Mouse (Mus musculus): ENCODE measurements around the gene Ubtfl1. TPM values are rescaled to one million over a fixed set of nuclear protein-coding genes. Genes with fewer than 3 reads are reported as not detected.
"Not testable (repeated sequence)": the region's sequence is repeated elsewhere in the genome, so short reads cannot be mapped to it uniquely, and the experiment has no call there.

The Ubtfl1 gene
- not detected in 2 replicates for polyA plus RNA-seq (2015; fragmentation: Nextera tagmentation; extraction: Ambion mirVana)

DNA sequence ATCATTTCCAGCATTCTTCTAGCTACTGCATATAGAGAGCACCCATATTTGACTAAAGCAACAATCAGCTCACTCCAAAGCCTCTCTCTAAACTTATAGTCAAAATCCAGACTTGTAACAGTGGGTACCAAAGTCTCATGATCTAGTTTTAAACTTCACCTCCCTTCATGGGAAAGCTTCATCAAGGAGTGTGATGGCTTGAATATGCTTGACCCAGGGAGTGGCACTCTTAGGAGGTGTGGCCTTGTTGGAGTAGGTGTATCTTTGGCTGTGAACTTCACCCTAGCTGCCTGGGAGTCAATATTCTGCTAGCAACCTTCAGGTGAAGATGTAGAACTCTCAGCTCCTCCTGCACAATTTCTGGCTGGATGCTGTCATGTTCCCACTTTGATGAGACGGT, at the start of gene Ubtfl1:
Ubtfl1 (plus strand) TSS at position 301 of the 400 bp plus-strand sequence.
- Histone ChIP-seq H3K9ac (no peak within 1 kb of the TSS), H3K36me3 (no peaks in the 10 kb centered on the region), H3K27ac (no peak within 1 kb of the TSS), H3K9me3 (no peaks in the 10 kb centered on the region), H3K4me3 (replicated peaks) (no peak within 1 kb of the TSS), H3K27me3 (replicated peaks) (no peaks in the 10 kb centered on the region), H3K4me2 (no peak within 1 kb of the TSS), H3K4me1 (no peaks in the 10 kb centered on the region)
- WGBS: 77% methylated on average over 1 of the region's 1 CpGs
- no peak for ATAC-seq (ENCODE audit: insufficient read depth, low FRiP score, low read depth)

DNA sequence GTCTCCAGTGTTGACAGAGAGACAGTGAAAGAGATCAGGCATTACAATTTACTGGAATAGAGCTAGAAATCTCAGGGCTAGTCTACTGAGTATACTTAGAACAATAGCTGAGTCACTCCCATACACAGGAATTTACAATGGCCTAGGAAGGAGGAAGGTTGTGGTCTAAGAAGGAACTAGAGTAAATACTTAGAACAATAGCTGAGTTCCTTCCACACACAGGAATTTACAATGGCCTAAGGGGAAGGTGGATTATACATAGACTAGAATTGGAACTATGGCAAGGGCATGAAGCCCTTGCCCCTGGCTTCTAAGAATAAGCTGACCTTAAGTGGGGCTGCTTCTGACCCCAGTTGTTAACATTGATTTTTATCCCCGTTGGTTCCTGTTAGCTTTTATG, 31.2 kb upstream of the Ubtfl1 start:
- not testable (repeated sequence) for H3K9ac ChIP-seq; H3K4me1 ChIP-seq; H3K4me3 ChIP-seq (replicated peaks); ATAC-seq (ENCODE audit: insufficient read depth, low FRiP score, low read depth); H3K27me3 ChIP-seq (replicated peaks); H3K9me3 ChIP-seq; H3K27ac ChIP-seq; H3K36me3 ChIP-seq; H3K4me2 ChIP-seq
- 90% methylated on average over 1 of the region's 1 CpGs for WGBS

DNA sequence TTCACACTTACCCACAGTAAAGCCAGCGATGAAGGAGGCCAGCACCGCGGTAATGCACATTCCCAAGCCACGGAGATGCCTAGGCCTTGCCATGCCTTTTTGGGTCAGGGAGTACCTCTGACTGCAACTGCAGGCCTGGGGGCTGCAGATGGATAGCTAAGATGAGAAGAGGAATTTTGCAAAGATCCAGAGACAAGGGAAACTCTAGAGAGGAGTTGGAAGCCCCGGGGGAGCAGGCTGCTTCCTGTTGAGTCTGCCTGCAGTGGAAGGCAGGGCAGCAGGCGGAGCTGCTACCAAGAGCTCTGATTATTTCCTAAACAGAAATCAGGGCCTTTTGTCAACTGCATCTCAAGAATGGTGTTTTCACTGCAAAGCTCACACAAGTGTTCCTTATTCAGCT, 18.4 kb upstream of the Ubtfl1 start:
- no peaks in the 10 kb centered on the region for H3K4me1 ChIP-seq
- 28% methylated on average over 6 of the region's 6 CpGs for WGBS

DNA sequence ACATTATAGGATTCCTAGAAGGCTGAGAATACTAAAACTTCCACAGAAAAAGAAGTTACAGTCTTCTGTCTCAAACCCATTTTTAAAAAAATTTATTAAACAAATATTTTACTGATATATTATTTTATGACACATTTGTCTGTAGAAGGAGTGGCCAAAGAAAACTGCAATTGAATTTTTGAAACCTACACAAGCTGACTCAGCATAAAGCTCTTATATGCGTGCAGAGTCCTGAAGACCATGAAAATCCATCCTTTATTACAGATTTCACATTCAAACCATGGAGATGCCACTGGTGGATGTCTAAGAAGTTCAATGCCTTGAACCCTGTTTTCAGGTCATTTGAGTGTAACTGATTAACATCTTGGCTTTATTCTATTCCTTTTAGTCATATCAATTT, 4.6 kb upstream of the Ubtfl1 start:
- ATAC-seq (ENCODE audit: insufficient read depth, low FRiP score, low read depth): no peak
- H3K4me1 ChIP-seq: no peaks in the 10 kb centered on the region

More for the DNA sequence above, 18.4 kb upstream of the Ubtfl1 start:
- Histone ChIP-seq H3K9ac (no peak overlapping the region), H3K27me3 (replicated peaks) (no peaks in the 10 kb centered on the region), H3K36me3 (no peaks in the 10 kb centered on the region), H3K4me3 (replicated peaks) (no peak overlapping the region), H3K9me3 (no peaks in the 10 kb centered on the region), H3K27ac (no peak overlapping the region), H3K4me2 (no peak overlapping the region)
- no peak for ATAC-seq (ENCODE audit: insufficient read depth, low FRiP score, low read depth)

GRCm38 (mm10) chr9:18402895-18403294, 1.3 kb upstream of the Ubtfl1 start, which contains the start of gene Naalad2:
Gene Naalad2 (minus strand): TSS chr9:18402995.
- H3K9me3 ChIP-seq; H3K4me3 ChIP-seq (replicated peaks); H3K27me3 ChIP-seq (replicated peaks); H3K9ac ChIP-seq; H3K4me2 ChIP-seq; H3K4me1 ChIP-seq; H3K27ac ChIP-seq; H3K36me3 ChIP-seq; ATAC-seq (ENCODE audit: insufficient read depth, low FRiP score, low read depth): not testable (repeated sequence)
- WGBS: 75% methylated on average over 2 of the region's 2 CpGs

More for the DNA sequence above, 4.6 kb upstream of the Ubtfl1 start:
- H3K36me3 ChIP-seq: no peaks in the 10 kb centered on the region
- H3K27me3 ChIP-seq (replicated peaks): no peaks in the 10 kb centered on the region
- H3K27ac ChIP-seq: no peak overlapping the region
- H3K4me2 ChIP-seq: no peak overlapping the region
- H3K9me3 ChIP-seq: no peaks in the 10 kb centered on the region
- H3K4me3 ChIP-seq (replicated peaks): no peak overlapping the region
- 90% methylated on average over 1 of the region's 1 CpGs for WGBS
- H3K9ac ChIP-seq: no peak overlapping the region

DNA sequence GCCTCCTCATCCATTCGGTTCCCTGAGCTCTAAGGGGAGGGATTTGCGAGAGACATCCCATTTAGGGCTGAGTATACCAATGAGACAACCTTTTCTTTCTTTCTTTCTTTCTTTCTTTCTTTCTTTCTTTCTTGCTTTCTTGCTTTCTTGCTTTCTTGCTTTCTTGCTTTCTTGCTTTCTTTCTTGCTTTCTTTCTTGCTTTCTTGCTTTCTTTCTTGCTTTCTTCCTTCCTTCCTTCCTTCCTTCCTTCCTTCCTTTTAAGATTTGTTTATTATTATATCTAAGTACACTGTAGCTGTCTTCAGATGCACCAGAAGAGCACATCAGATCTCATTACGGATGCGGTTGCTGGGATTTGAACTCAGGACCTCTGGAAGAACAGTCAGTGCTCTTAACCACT, 8.2 kb downstream of the Ubtfl1 start:
- 83% methylated on average over 4 of the region's 4 CpGs for WGBS
- not testable (repeated sequence) for H3K27ac ChIP-seq

DNA sequence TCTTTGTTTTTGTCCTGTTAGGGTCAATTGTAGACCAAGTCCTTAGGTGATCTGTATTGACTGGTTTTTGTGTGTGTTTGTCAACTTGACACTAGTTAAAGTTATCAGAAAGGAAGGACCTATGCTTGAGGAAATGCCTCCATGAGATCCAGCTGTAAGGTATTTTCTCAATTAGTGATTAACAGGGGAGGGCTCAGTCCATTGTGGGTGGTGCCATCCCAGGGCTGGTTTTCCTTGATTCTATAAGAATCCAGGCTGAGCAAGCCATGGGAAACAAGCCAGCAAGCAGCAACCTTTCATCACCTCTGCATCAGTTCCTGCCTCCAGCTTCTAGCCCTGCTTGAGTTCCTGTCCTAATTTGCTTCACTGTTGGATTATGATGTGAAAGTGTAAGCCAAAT, 26.1 kb downstream of the Ubtfl1 start, which contains the start of gene Mbd3l2:
Mbd3l2 (plus strand) TSS at position 301 of the 400 bp plus-strand sequence.
- Histone ChIP-seq H3K4me2 (no peak within 1 kb of the TSS), H3K4me3 (replicated peaks) (no peak within 1 kb of the TSS), H3K27me3 (replicated peaks) (no peaks in the 10 kb centered on the region), H3K36me3 (no peaks in the 10 kb centered on the region), H3K4me1 (no peaks in the 10 kb centered on the region), H3K9ac (no peak within 1 kb of the TSS), H3K27ac (no peak within 1 kb of the TSS), H3K9me3 (no peaks in the 10 kb centered on the region)
- ATAC-seq (ENCODE audit: insufficient read depth, low FRiP score, low read depth): no peak

More for the DNA sequence above, 8.2 kb downstream of the Ubtfl1 start:
- H3K36me3 ChIP-seq; H3K27me3 ChIP-seq (replicated peaks); H3K4me3 ChIP-seq (replicated peaks); H3K9ac ChIP-seq; ATAC-seq (ENCODE audit: insufficient read depth, low FRiP score, low read depth); H3K9me3 ChIP-seq; H3K4me1 ChIP-seq; H3K4me2 ChIP-seq: not testable (repeated sequence)

- Histone ChIP-seq H3K27me3 (replicated peaks) (no peaks in the 10 kb centered on the region), H3K27ac (no peak overlapping the region), H3K4me1 (no peaks in the 10 kb centered on the region), H3K4me2 (no peak overlapping the region), H3K9ac (no peak overlapping the region), H3K4me3 (replicated peaks) (no peak overlapping the region), H3K36me3 (no peaks in the 10 kb centered on the region), H3K9me3 (no peaks in the 10 kb centered on the region)
- WGBS: 72% methylated on average over 10 of the region's 10 CpGs
- no peak for ATAC-seq (ENCODE audit: insufficient read depth, low FRiP score, low read depth)
Observed at GRCm38 (mm10) chr9:18431687-18432086, 27.5 kb downstream of the Ubtfl1 start.

- WGBS: 90% methylated on average over 4 of the region's 4 CpGs
- no peak for ATAC-seq (ENCODE audit: insufficient read depth, low FRiP score, low read depth)
- no peak overlapping the region for H3K27ac ChIP-seq
Observed at GRCm38 (mm10) chr9:18456520-18456919, 52.3 kb downstream of the Ubtfl1 start.

More at GRCm38 (mm10) chr9:18456520-18456919, 52.3 kb downstream of the Ubtfl1 start:
- Histone ChIP-seq H3K9me3 (no peaks in the 10 kb centered on the region), H3K9ac (no peak overlapping the region), H3K4me1 (no peaks in the 10 kb centered on the region), H3K27me3 (replicated peaks) (no peaks in the 10 kb centered on the region), H3K4me3 (replicated peaks) (no peak overlapping the region), H3K36me3 (peaks cover 16% of the 10 kb centered on the region), H3K4me2 (no peak overlapping the region)

Small RNA genes within 50 kb of the gene (microRNA-seq; reads per million reads assigned to microRNA genes)
- gene Gm22854: not detected

Other genes with a start within 250 kb of the Ubtfl1 start
- 98.3 and 98.8 TPM in 2 replicates for gene Chordc1, start 112.3 kb upstream of the Ubtfl1 start, polyA plus RNA-seq (2015; fragmentation: Nextera tagmentation; extraction: Ambion mirVana)
- 3.9 and 4.3 TPM in 2 replicates for gene Naalad2, start 1.4 kb upstream of the Ubtfl1 start, polyA plus RNA-seq (2015; fragmentation: Nextera tagmentation; extraction: Ambion mirVana)
- not detected in 2 replicates for gene Mbd3l2, start 26.2 kb downstream of the Ubtfl1 start, polyA plus RNA-seq (2015; fragmentation: Nextera tagmentation; extraction: Ambion mirVana)
- gene Zfp558, start 73.8 kb downstream of the Ubtfl1 start, polyA plus RNA-seq (2015; fragmentation: Nextera tagmentation; extraction: Ambion mirVana): 3.4 and 4.7 TPM in 2 replicates
- gene Mbd3l1, start 73.9 kb downstream of the Ubtfl1 start, polyA plus RNA-seq (2015; fragmentation: Nextera tagmentation; extraction: Ambion mirVana): not detected in 2 replicates